Mouse (Mus musculus) cerebellum, adult 2 months (tissue): ENCODE results near the gene Hdac4. TPM values are rescaled to one million over a fixed set of nuclear protein-coding genes. Genes with fewer than 3 reads are reported as not detected.

Experiments
- DNase-seq, 2 experiments: peaks; one replicate each; pipeline ENCODE4 v3.0.0; 2021
- H3K27ac ChIP-seq: fragments of 200-500 bp; 2 replicates; pipeline ENCODE4 v1.5.1; 2012; ENCODE audit warnings: low read length, control low read depth, inconsistent platforms; ENCODE audit not compliant: insufficient read depth
- H3K27me3 ChIP-seq: fragments of 200-500 bp; 2 replicates; pipeline ENCODE4 v1.6.1; 2012; ENCODE audit warnings: inconsistent platforms, mild to moderate bottlenecking, low read length, moderate library complexity; ENCODE audit not compliant: control insufficient read depth, insufficient read depth
- H3K4me1 ChIP-seq: fragments of 200-500 bp; 2 replicates; pipeline ENCODE4 v1.6.1; 2011; ENCODE audit warnings: low read length; ENCODE audit not compliant: control insufficient read depth, insufficient read depth
- H3K4me3 ChIP-seq: fragments of 200-500 bp; replicated peaks from 2 replicates; pipeline ENCODE3; 2011; ENCODE audit warnings: mild to moderate bottlenecking, low read depth, low read length, control low read depth; ENCODE audit not compliant: insufficient read depth
- CTCF ChIP-seq: fragments of 200-500 bp; IDR thresholded peaks from 2 replicates; pipeline ENCODE4 v1.5.1; 2011; ENCODE audit warnings: low read depth, mild to moderate bottlenecking, control low read depth, low read length, moderate library complexity, borderline replicate concordance; ENCODE audit not compliant: insufficient read depth
- POLR2A ChIP-seq: fragments of 200-500 bp; IDR thresholded peaks from 2 replicates; pipeline ENCODE4 v1.6.1; 2011; ENCODE audit warnings: low read length, control low read depth, borderline replicate concordance; ENCODE audit not compliant: insufficient read depth
- WGBS: fragments of 180-500 bp; shearing (Covaris S2); methylation state at CpG from one replicate; pipeline ENCODE4 v1.1.7; 2018; 5-methylcytosine and 5-hydroxymethylcytosine counted together
- polyA plus RNA-seq: library from polyadenylated mRNA; depleted of rRNA; stranded (reverse); fragments of >200 nt; gene quantifications from 2 replicates; pipeline ENCODE4 v1.2.3, GENCODE M21; 2012

Gene Hdac4
- polyA plus RNA-seq, 1 experiment = 24.7 TPM

DNA sequence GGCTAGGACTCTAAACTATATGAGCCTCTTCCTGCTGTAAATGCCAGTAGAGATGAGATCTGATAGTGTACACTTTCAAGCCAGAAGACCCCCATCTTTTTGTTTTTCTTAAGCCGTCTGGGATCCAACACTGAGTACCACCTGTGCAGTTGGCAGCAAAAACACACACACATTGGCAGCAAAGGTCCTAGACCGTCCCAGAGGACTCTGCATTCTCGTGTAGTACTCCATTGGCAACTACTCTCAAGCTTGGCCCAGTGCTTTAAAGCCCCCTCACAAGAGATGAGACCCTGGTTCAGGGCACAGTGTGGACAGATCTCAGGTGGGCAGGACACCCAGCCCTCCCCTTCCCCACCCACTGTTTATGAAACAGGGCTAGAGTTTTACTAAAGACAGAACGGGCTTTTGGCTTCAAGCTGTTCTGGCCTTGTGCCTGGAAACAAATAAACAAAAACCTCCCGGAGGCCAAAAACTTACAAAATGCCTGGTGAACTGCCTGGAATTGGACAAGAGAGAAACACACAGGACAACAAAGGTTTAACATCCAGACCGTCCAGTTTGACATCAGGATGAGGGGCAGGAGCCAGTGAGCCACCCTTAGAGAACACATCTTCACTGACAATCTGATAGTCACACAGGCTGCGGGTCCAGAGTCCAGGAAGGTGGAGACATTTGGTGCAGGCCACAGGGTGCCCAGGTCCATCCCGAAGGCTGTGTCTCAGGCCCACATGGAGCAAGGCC is 292.1 kb downstream of the Hdac4 start:
- Histone ChIP-seq H3K27ac (no peak overlapping the region), H3K4me1 (peaks cover 34% of the 10 kb centered on the region), H3K27me3 (no peaks in the 10 kb centered on the region), H3K4me3 (no peak overlapping the region)
- no peak for TF ChIP-seq POLR2A
- no peak for TF ChIP-seq CTCF
- peak; percentile 72 to 73 for DNase-seq
- WGBS = 3% methylated on average over 8 of the region's 8 CpGs

DNA sequence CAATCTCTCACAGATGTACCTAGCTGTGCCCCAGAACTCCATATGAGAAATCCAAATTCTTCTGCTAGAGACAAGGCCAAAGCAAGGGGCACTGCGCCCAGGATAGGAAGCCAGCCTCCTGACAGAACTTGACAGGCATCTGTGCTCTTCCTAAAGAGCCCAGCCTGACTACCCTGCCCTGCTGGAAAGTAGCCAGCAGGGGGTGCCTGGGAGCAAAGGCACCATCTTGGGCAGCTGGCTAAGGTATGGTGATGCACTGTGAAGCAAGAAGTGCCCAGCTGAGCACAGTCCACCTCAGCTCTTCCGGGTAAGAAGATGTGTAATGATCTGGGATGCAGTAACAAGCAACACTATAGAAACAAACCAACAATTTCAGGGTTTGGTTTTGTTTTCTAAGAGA is 298.4 kb downstream of the Hdac4 start:
- TF ChIP-seq CTCF = no peak
- TF ChIP-seq POLR2A = no peak
- 60% methylated on average over 2 of the region's 2 CpGs for WGBS
- no peak for DNase-seq
- H3K4me1 ChIP-seq = no peaks in the 10 kb centered on the region
- no peak overlapping the region for H3K27ac ChIP-seq
- H3K27me3 ChIP-seq = no peaks in the 10 kb centered on the region
- H3K4me3 ChIP-seq = no peak overlapping the region

DNA sequence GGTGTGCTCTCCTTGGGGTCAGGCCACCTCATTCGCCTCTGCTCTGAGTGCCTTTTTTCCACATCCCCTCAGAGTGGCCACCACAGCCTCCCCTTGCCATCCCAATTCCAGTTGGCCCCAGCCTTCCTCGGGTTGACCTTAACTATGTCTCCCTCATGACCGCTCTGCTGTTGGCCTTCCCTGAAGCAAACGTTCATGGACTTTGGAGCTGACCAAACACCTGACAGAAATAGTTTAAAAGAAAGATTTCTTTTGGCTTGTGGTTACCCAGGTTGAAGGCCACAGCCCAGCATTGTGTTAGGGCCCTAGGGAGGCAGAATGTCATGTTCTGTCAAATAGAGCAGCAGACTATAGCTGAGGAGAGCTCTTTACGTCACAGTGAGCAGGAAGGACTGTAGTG is 301.2 kb downstream of the Hdac4 start:
- DNase-seq = no peak
- Histone ChIP-seq H3K4me3 (no peak overlapping the region), H3K27ac (no peak overlapping the region), H3K27me3 (no peaks in the 10 kb centered on the region), H3K4me1 (no peaks in the 10 kb centered on the region)
- 87% methylated on average over 5 of the region's 5 CpGs for WGBS
- no peak for TF ChIP-seq CTCF
- no peak for TF ChIP-seq POLR2A

DNA sequence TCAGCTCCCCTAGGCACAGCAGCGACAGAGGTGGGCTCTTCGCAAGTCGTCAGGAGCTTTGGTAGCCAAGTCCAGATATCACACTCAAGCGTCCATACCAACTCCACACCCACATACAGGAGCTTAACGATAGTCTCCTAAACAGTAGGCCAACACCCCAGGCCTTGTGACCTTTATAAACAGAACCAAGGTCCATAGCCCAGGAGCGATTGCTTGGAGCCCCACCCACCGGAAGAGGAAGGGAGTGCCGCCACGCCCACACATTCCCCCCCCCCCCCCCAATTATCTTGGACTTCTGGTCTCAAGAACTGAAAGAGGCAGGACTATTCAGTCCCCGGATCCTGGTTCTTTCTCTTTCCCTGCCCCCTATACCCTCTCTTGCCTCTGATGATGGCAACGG is 301.9 kb downstream of the Hdac4 start:
- DNase-seq = no peak
- H3K4me3 ChIP-seq = no peak overlapping the region
- H3K27me3 ChIP-seq = no peaks in the 10 kb centered on the region
- H3K27ac ChIP-seq = no peak overlapping the region
- no peaks in the 10 kb centered on the region for H3K4me1 ChIP-seq
- WGBS = 90% methylated on average over 10 of the region's 11 CpGs
- TF ChIP-seq POLR2A (no peak), CTCF (no peak)

DNA sequence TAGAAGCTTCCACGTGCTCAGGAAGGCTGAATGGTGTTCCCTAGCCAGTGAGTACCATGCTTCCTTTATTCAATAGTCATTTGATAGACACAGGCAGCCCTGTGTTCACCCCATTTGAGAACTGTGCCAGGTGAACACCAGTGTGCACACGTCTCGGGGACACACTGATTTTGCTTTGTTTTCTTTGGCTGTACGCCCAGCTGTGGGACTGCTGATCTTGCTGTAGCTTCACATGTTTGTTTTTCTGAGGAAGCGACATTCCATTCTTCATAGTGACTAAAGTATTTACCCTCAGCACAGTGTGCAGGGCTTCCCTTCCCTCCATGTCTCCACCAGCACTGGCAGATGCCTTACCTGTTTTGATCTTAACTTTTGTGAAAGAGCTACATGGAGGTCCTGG is 312.4 kb downstream of the Hdac4 start:
- no peak overlapping the region for H3K27ac ChIP-seq
- WGBS = 44% methylated on average over 5 of the region's 5 CpGs
- H3K4me3 ChIP-seq = no peak overlapping the region
- no peaks in the 10 kb centered on the region for H3K27me3 ChIP-seq
- no peak for DNase-seq
- H3K4me1 ChIP-seq = peaks cover 3% of the 10 kb centered on the region; the same call in 1 of the 2 replicates
- TF ChIP-seq CTCF (no peak), POLR2A (no peak)

DNA sequence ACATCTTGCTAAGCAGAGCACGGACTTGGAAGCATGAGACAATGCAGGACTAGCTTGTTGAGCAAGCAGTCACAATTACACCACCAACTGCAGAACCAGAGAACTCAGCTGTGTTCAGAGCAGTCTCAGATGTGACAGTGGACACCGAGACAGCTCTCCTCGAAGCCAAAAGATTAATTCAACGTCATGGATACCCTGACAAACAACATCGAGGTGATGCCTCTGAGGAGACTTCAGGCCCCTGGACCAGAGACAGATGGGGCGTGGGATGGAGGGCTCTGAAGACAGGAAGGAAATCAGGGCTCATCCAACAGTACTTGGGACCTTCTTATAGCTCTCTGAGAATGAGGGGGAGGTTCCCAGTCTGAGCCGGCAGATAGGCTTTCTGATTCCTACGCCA is 314.6 kb downstream of the Hdac4 start:
- WGBS = 56% methylated on average over 8 of the region's 8 CpGs

DNA sequence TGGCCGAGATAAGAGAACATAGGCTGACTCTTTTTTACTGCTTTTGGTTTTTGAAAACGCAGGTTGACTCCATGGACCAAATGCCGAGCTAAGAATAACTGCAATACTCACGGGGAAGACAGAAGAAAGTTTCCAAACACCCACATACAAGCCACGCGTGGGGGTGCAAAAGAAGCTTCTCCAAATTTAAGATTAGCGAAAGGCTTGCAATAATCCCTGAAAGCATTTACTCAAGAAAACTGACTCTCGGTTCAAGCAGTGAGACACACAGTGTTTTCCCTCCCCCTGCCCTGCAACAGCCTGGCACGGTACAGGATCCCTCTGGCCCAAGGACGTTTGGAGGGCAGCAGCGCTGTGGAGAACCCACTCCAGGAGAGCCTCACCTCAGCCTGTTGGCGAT is 315.3 kb downstream of the Hdac4 start:
- TF ChIP-seq POLR2A (no peak), CTCF (no peak)

More for the DNA sequence above, 314.6 kb downstream of the Hdac4 start:
- H3K4me3 ChIP-seq = no peak overlapping the region
- H3K27ac ChIP-seq = no peak overlapping the region
- H3K27me3 ChIP-seq = no peaks in the 10 kb centered on the region
- no peak for DNase-seq
- peaks cover 3% of the 10 kb centered on the region; the same call in 1 of the 2 replicates for H3K4me1 ChIP-seq
- TF ChIP-seq POLR2A (no peak), CTCF (no peak)

More for the DNA sequence above, 315.3 kb downstream of the Hdac4 start:
- Histone ChIP-seq H3K27me3 (no peaks in the 10 kb centered on the region), H3K27ac (no peak overlapping the region), H3K4me3 (no peak overlapping the region), H3K4me1 (peaks cover 3% of the 10 kb centered on the region; the same call in 1 of the 2 replicates)
- WGBS = 85% methylated on average over 12 of the region's 12 CpGs
- DNase-seq = no peak
